Mouse (Mus musculus) bone marrow, adult 2 months (tissue): ENCODE measurements around the gene Fuz.

ENCODE experiments used
- CTCF ChIP-seq: fragments of 200-500 bp; IDR thresholded peaks from 2 replicates; pipeline ENCODE4 v1.5.1; 2011; ENCODE audit warnings: low read length, control low read depth; ENCODE audit not compliant: control insufficient read depth, insufficient read depth
- POLR2A ChIP-seq: fragments of 200-500 bp; IDR thresholded peaks from 2 replicates; pipeline ENCODE4 v1.6.1; 2011; ENCODE audit warnings: low read depth, mild to moderate bottlenecking, control low read depth, low read length, borderline replicate concordance; ENCODE audit not compliant: control insufficient read depth

DNA sequence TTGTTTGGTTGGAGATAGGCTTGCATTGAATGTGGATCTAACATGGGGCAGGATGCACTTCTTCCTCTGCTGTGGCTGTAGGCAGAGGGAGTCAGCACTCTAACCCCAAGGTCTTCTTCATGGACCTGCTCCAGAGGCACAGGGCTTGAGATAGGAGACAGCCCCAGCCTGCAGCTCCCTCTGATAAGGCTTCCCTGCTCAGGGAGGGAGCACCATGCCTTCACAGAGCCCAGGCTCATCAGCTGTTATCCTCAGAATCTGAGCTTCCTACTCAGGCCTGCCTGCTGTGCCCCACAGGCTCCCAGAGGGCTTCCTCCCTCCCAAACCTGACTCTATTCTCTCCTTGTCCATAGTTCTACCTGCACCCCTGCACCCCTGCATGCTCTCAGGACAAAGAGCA is 26.7 kb downstream of the Fuz start:
- TF ChIP-seq CTCF (no peak), POLR2A (no peak)
